Mouse (Mus musculus) spleen, adult 12 weeks (tissue): ENCODE data around the gene Rhbdl1.

ENCODE experiments used
- DNase-seq: peaks from one replicate; pipeline ENCODE4 v3.0.0; 2022; ENCODE audit warnings: low spot score

The Rhbdl1 gene

DNA sequence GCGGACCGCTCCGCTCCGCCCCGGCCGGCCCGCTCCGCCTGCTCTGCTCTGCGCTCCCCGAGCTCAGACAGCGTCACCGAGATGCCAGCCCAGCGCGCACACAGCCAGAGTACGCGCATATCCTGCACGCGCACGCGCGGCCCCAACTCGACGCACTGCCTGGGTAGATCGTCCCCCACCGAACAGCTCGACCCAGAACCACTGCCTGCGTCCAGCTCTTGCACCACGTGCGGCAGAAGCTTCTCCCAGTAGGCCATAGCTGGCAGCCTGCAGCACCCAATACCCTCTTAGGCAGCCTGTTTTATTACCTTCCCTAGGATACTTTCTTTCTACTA, at the start of gene Rhbdl1:
Gene Rhbdl1, minus strand, starts transcription at position 220 of the 335 bp plus-strand sequence.
- no peak for DNase-seq

DNA sequence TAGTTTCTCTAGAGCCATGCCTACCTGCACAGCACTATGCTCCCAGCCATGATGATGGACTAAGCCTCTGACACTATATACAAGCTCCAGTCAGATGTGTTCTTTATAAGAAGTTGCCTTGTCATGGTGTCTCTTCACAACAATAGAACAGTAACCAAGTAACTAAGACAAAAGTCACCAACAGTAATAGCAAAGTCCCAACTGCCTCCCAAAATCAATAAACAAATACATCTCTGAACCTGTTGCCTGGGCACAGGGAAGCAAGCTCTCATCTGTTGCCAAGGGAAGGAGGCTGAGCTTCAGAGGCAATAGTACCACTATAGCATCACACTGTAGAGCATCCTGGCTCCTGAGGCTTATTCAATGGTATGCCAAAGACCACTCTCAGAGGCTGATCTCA, 49.7 kb upstream of the Rhbdl1 start:
- no peak for DNase-seq

DNA sequence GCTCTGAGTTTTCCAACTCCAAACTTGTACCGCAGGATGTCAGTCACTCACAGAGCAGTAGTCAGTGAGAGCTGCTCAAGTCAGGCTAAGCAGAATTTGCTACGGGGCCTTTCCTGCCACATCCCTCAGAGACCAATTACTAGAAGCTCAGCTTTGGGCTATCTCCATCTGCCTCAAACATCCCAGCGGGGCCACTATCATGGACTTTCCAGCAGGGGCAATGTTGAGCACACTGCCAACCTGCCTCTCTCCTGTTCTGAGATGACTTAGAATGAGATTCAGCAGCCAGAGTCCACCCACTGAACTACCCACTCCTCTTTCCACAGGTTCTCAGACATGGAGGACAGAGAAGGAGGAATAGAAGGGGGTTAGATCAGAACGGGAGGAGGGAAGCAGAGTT, 48.5 kb upstream of the Rhbdl1 start:
- DNase-seq = no peak

DNA sequence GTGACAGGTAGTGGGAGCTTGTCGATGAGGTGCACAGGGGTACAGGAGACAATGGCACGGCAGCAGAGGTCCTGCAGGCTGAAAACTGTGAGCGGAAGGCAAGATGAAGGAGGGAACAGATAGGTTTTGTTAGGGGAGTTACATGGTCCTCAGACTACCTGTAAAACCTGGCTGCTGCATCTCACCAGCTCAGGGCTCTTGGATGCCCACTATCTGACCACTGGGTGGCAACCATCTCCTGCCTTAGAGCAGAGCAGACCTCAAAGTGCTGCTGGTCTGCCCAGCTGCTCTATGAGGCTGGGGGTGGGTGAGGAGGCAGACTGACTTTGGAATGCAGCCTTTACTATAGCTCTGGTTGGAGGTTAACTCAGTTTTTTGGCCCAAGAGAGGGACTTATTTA, 46.7 kb upstream of the Rhbdl1 start:
- DNase-seq = no peak

DNA sequence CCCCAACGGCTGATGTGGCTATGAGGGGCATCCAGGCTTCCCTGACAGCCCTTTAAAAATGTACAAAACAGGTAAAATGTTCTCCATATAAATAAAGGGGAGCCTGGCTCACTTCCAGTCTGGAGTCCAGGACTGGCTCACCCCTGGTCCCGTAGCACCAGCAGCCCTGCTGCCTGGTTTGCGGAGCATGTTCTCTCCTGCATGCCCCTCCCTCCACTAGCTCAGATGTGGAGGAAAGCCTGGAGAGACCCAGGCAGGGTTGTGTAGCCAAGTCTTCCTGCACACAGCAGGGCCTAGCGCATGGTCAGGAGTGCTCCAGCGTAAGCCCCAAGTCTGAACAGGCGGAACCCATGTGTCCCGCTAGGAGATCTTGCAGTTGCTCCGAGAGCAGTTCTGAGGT, 46.2 kb upstream of the Rhbdl1 start:
- DNase-seq = no peak

DNA sequence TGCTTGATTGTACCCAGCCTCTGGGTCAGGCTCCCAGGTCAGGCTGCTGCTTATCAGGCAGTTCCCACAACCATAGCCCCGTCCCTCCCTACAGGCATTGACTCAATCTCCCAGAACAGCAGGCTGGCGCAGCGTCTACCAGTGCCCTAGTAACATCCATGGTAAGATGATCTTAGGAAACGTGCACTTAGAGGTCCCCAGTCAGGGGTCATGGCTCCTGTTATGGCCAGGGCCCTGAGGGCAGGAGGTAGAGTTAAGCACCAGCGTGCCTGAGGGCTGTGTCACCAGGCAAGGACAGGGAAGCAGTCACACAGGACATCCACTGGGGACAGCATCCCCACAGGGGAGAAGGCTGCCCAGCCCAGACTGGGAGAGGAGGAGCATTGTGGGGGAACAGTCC, 45.2 kb upstream of the Rhbdl1 start:
- no peak for DNase-seq

DNA sequence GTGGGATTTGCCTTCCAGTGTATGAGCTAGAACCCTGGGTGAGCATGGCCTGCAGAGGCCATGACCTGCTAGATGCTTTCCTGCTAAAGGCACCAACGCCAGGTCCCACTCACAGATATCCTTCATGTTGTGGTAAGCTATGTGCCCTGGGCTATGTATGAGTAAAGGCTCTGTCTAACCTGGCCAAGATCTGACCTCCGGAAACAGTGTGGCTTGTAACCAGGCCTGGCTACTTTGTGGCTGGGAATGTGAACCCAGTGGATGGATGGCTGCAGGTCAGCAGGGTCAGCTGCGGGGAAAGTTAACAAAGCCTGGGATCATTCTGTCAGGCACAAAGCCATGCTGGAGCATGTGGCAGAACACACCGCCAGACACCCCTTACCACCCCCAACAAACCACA, 44.6 kb upstream of the Rhbdl1 start:
- no peak for DNase-seq

DNA sequence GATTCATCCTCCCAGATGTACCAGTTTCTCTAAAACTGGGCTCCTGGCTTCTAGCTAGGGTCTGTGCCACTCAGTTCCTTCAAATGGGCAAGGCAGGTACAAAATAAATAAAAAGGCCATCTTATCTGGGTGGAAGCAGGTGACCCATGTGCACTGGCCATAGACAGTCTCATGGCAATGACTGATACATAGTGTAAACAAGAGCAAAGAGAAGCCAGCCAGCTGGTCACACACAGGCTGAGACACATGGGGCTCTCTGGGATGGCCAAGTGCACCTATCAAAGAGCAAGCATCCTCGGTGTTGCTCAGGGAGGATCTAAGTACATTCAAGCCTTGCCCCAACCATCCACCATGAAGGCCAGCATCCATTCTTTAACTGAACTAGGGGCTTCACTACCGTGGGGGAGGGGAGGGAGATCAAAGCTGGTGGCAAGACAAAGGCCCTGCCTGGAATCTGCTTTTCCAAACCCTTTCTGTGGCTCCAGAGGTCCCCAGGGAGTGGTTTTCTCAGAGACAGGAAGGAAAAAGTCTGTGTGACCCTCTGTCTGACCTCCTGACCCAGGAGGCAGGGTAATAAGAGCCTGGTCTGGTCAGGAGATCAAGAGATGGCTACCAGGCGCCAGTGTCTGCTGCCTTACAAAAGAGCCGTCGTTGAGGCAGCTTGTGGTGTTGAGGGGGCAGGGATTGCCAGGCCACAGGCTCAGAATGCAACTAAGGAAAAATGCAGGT, 44.0 kb upstream of the Rhbdl1 start:
- DNase-seq = no peak

DNA sequence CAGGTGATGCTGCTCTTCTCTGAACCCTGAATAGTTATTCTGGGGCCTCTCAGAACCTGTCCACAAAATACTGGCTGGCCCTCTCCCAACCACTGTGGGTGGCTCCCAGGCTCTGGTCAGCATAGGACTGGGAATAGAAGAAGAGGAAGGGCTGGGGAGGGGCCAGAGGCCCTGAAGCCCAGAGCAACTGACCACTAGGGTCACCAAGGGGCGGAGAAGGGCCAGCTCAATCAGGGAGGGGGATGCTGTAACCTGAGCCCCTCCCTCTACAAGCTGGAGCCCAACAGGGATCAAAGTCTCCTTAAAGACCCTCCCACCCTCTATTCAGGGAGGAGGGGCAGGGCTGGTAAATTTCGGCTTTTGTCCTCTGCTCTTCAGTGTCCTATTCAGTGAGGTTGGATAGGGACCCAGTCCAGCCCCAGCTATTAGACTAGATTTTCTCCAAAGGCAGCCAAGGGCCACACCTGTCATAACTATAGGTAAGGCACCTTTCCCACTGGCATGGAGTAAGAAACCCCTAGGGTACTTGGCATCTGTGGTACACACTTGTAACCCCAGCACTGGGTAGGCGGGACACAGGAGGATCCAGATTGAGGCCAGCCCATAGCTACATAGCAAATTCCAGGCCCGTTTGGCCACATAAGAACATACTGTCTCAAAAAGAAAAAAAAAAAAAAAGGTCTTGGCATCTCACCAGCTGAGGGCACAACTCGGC, 43.3 kb upstream of the Rhbdl1 start, which contains the start of gene Wfikkn1:
Gene Wfikkn1, minus strand, starts transcription at position 663 of the 715 bp plus-strand sequence.
- no peak for DNase-seq

DNA sequence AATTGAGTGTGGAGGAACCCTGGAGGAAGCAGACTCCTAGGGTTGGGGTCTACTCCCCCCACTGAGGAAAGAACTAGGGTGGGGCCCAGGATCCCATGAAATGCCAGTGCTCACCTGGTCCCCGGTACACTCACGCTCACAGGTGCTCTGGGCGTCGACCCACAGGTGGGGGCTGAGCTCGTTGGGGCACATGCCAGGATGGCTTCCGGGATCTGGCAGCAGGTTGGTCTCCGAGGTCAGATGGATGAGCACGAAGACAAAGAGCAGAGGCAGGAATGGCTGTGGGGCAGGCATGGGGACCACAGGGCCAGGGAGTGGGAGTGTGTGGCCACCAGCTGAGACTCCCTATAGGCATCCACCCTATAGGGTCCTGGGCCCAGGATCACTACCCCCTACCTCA, 42.7 kb upstream of the Rhbdl1 start:
- no peak for DNase-seq

DNA sequence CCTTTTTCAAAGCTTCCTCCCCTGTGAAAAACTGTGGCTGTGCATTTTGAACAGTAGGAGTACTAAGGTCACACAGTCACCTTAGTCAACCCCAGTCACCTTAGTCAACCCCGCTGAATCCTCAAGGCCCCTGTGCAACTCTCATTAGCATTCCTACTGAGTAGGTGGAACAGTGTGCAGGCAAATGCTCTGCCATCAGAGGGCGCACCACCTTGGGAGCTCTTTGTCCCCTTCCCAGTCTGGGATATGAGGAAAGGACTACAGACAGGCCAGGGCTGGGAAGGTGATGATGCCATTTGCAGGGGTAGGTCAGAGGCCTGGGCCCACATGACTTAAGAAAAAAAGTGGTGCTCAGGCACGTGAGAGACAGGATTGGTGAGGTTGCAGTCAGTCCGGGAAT, 42.2 kb upstream of the Rhbdl1 start:
- DNase-seq = no peak

DNA sequence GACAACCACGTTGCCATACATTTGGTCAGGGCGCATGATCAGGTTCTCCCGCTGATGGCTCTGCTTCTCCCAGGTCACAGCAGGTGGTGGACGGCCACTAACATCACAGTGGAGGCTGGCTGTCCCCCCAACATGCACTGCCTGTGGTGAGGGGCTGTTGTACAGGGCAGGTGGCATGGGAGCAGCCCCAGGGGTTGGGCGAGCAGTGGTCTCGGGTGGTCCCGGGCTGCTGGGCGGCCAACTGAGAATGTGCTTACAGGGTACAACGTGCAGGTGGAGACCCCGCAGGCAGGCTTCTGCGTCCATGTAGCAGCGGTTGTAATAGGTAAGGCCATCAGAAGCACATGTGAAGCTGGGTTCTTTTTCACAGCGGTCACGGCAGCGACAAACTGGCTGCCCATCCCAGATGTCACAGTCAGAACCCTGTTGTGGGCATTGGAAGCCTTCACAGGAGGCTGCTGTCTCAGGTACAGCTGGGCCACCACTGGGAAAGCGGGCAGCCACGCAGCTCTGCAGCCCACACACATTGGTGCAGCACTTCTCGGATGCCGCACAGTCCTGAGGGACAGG, 41.6 kb upstream of the Rhbdl1 start:
- DNase-seq = no peak

DNA sequence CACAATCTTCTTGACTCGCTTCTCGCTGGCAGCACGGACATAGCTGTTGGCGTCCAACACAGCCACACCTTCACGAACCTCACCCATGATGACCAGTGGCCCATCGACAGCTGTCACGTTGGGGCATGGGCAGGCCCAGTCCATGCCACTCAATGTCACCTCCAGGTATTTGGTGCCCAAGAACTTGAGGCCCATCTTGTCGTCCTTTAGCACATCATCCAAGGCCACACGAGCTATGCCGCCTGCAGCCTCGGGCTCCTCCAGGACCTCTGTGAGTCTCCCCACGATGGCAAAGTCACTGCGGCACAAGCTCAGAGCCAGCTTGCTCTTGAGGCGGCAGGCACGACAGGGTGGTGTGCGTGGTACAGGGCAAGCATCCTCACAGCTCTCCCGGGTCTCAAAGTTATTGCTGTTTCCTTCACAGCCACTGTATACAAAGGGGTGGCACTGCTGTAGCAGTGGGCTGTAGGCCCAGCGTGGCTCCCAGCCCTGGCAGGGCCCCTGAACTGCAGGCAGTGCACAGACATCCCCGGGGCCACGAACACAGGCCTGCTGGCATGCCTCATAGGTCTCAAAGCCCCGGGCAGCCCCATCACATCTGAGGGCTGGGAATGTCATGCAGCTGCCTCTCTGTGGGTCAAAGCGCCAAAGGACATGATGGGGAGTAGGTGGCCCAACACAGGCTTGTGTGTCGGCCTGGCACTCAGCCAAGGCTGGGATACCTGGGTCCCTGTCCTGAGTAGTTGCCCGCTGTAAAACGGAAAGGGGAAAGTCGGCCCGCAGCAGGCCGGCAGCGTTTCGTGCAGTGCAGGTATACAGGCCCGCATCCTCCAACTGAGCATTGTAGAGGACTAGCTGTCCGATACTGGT, 40.9 kb upstream of the Rhbdl1 start:
- no peak for DNase-seq

DNA sequence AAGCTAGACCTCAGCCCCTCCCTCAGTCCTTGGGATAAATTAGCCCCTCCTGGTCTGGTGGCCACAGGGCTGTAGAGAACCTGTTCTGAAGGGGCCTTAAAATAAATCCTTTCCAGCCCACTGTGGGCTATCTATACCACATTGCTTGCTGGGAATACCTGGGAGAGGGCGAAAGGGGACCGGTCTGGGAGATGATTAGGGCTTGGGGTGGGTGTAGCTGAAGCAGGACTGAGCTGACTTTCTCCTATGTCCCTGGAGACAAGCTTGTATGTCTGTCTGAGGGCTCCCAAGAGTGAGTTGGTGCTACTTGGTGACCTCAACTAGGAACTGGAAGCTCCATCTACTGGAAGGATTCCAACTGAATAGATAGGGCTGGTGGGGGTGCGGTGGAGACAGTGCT, 39.9 kb upstream of the Rhbdl1 start:
- DNase-seq = no peak

DNA sequence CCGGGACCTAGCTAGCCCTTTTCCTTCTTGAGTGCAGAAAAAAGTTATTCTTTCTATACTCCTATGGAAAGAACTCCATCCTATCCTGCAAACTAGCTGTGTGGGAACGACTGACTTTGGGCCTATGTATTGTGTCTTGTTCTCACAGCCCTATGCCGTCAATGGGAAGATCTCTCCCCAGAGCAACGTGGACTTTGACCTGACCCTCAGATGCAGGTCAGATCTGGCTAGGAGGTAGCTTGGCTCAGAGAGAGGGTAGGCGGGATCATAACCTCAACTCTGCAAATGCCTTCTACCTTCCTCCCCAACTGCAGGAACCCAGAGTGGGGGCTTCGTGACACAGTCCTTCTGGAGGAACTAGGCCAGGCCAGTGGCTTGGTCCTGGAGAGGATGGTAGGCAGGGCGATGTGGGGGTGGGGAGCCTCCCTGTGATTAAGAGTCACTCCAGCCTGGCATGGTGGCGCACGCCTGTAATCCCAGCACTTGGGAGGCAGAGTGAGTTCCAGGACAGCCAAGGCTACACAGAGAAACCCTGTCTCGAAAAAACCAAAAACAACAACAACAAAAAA, 39.3 kb upstream of the Rhbdl1 start:
- no peak for DNase-seq

DNA sequence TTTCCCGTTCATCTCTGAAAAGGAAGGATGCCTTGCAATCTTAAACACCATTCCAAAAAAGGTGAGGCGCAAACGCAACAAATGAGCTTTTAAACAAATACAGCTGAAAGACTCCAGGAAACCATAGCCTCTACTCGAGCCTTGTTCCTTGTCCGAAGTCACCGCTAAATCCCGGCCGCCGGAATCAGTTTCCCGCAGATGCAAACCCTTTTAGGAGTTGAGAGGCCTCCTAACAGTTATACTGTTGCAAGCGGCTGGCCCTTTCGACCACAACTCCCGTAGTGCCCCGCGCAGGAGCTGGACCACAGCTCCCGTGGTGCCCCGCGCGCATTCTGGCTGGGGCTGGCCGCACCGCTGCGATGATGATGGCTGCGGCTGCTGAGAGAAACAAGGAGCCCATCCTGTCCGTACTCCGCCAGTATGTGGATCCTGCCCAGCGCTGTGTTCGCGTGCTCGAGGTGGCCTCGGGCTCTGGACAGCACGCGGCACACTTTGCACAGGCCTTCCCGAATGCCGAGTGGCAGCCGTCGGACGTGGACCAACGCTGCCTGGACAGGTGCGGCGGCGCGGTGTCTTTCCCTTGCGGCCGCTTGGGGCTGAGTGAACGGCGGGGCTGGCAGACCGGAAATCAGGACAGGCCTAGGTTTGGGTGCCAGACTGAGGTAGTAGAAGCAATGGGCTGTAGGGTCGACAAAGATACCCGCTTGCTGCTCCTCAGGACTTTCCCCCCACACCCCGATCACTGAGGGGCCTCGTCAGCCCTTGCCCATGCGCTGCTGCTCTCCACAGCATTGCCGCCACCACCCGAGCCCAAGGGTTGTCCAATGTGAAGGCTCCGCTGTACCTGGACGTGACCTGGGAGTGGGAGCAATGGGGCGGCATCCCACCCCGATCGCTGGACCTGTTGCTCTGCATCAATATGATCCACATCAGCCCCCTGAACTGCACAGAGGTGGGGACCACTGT, 38.4 kb upstream of the Rhbdl1 start:
- peak; percentile 78 for DNase-seq

DNA sequence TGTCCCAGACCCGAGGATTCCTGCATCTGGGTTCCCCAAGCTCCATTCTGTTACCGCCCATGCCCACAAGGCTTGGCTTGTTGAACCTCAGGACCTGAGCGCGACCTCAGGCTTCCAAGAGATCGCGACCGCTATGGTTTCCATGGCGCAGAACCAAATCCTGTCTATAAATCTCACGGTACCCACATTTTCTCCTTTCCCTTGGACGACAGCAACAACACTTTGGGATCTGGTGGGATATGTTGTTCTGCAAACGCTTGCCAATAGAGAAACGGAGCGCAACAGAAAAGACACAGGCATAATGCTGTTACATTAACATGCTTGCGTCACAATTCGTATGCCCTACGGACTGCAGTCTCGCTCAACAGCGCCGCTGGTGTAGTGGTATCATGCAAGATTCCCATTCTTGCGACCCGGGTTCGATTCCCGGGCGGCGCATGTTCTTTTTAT, 37.7 kb upstream of the Rhbdl1 start, which contains the start of gene Mettl26:
Gene Mettl26, plus strand, starts transcription at position 354 of the 450 bp plus-strand sequence.
- peak; percentile 92 for DNase-seq

DNA sequence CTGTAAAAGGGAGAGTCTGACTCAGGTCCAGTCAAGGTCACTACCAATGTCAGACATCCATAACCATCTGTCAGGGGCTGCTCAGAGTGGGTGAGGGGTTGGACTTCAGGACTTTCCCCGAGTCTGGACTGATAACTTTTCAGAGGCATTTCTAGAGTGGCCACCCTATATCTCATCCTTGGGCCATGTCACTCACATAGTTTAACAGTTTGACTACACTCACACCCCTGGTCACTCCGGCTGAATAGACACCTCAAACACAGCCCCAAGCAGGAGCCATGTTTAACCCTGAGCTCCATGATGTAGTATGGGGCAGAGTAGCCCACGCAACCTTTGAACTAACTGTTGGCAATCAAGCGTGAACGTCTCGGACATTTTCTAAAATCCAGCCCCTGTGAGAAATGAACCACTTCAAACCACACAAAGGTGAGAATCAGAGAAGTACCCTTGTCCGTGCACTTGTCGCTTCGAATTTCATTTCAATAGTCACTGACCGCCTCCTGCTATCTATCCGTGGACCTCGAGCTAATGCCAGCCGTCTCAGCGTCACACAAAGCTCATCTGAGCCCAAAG, 37.1 kb upstream of the Rhbdl1 start:
- no peak for DNase-seq

DNA sequence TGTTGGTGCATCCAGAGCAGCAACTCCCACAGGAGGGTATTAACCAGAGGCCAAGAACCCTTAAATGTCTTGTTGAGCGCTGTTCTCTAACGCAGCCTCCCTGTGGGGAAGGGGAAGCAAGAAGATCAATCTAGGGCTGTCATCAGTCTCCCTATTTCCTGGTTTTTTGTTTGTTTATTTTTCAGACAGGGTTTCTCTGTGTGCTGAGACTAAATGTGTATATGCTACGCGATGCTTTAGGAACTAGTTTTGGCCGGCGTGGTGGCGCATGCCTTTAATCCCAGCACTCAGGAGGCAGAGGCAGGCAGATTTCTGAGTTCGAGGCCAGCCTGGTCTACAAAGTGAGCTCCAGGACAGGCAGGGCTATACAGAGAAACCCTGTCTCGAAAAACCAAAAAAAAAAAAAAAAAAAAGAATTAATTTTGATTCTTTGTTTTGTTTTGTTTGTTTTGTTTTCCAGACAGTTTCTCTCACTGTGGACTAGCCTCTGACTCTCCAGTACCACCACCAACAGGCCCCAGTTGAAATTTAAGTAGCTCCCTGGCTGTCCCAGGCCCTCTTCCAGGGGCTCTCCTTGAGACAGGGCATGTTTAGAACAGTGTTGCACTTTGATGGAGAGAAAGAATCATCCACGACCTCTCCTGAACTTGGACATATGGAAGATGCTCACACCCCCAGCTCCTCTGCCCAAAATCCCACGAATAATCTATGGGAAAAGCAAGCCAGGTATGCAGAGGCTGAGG, 36.5 kb upstream of the Rhbdl1 start:
- no peak for DNase-seq

DNA sequence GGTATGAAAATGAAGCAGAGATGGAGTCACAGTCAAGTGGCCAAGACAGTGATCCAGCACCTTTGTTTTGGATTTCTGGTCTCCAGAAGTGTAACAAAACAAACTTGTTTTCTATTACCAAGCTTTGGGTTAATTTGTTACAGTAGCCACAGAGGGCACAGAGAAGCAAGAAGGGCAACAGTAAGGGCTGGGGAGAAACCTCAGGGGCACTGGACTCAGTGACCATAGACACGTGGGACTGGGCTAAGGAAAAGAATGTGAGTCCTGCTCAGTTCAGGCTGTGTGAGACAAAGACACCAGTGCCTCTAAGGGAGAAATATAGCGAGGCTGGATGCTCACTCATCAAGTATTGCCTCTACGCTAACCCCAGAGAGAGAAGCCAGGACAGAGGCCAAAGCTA, 35.6 kb upstream of the Rhbdl1 start:
- no peak for DNase-seq
